Mouse (Mus musculus) lung, postnatal 0 days (tissue): ENCODE data around the gene Mrvi1.

ENCODE experiments used
- CTCF ChIP-seq: IDR thresholded peaks from 2 replicates; pipeline ENCODE4 v1.5.1; 2016; ENCODE audit warnings: antibody characterized with exemption, mild to moderate bottlenecking
- EP300 ChIP-seq: IDR thresholded peaks from 2 replicates; pipeline ENCODE4 v1.6.1; 2016; ENCODE audit warnings: antibody characterized with exemption, mild to moderate bottlenecking, control low read depth

DNA sequence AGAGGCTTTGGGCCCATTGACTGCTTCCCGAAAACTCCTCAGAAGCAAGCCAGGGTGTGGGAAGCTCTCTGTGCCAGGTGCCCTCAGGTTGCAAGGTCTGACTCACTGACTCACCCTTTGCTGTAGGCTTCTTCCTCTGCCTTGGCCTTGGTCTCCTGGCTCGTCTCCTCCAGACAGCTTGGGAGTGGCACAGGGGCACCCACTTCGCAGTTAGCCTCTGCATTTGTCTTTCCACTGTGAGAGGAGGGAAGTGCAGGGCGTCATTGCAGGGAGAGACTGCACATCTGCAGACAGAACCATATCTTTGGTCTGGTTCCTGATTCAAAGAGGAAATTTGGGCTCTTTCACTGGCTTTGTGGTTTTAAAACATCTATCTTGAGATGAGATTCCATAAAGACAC lies 104.2 kb downstream of the Mrvi1 start:
- TF ChIP-seq CTCF (no peak), EP300 (no peak)
